Mouse (Mus musculus) lung, adult 2 months (tissue): ENCODE results near the gene 2200002J24Rik.

Experiments used
- CTCF ChIP-seq: fragments of 200-500 bp; IDR thresholded peaks from 2 replicates; pipeline ENCODE4 v1.5.1; 2011; ENCODE audit warnings: mild to moderate bottlenecking, low read length, control low read depth; ENCODE audit not compliant: insufficient read depth
- POLR2A ChIP-seq: fragments of 200-500 bp; IDR thresholded peaks from 2 replicates; pipeline ENCODE4 v1.6.1; 2011; ENCODE audit warnings: low read depth, mild to moderate bottlenecking, control low read depth, low read length, borderline replicate concordance; ENCODE audit errors: extremely low read depth

DNA sequence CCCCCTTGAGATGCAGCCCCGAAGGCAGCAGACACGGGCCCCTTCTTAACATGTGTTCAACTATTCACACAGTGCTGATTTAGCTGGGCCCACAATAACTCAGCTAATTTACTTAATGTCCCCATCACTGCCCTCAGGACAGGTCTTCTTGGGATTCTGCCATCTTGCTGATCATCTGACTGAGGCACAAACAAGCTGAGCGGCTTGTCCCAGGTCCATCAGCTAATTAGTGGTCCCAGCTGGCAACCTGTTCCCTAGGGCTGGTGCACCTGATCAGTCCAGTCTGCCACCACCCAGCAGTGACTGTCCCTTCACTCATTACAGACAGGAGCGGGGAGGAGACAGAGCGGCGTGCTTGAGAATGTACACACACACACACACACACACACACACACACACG is 22.6 kb downstream of the 2200002J24Rik start:
- TF ChIP-seq CTCF (no peak), POLR2A (no peak)
